Mouse (Mus musculus): ENCODE results near the gene Gm11077.

DNA sequence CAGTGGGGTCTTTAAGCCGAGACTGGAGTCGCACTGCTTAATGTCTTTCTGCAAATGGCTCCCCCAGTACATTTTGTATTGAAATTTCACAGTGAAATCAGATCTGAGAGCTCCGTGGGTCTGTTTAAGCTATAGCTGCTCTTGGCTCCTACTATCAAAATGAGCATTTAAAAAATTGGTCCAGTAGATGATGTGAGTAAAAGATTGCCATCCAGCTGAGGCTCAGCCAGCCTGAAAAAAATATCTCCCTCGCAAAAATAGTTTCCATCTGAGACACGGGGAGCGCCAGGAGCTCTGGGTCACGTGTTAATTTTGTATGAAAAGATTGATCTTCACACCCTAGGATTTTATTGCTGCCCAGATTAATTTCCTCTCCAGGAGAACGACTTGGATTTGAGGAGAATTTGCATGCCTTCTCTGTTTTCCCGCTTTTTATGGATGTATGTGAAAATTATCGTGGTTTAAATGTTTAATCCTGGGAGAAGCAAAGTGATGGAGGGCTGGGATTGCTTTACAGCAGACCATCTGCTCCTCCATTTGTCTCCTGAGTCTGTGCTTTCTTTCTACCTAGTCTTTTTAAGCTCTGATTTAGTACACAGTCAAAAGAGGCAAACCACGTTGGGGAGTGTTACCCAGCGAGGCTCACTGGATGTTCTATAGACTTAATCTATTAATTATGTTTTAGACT lies 32.7 kb upstream of the Gm11077 start:
- TF ChIP-seq POLR2A (IDR thresholded peaks at IDR 0.05; ENCODE audit: control insufficient read depth, extremely low read depth, insufficient read depth, low read length, poor library complexity) (no peak), CTCF (IDR thresholded peaks at IDR 0.05; ENCODE audit: borderline replicate concordance, control insufficient read depth, extremely low read depth, insufficient read depth, low read length, poor library complexity) (no peak)

All from thymus, adult 2 months (tissue).